In the genomic region with DNA sequence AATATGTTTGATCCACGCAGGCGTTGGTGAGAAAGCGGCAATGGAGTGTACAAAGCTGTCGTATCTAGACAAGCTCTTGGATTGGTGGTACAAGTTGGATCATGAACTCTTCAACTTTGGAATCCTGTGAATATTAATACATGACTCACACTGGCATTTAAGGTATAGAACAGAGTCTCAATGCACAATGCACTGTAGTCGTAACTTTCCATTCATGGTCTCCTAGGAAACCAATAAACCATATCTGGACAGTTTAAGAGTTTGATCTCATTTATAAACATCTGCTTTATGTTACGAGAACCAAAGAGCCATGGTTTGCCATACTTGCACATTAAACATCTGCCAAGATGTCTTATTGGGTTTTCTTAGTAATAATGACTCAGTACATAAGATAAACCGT, we compare ENCODE assay signal across 19 mouse cellular contexts.
DNase-seq lines count a peak whose midpoint lies in the region; ATAC-seq and TF ChIP-seq lines count a peak whose summit lies in the region.
"Had no signal": no experiment of that assay in that cellular context is flagged by ENCODE, and none has a peak within 500 bp of the region (broad histone marks: within the 10 kb centered on the region; RNA-seq: fewer than 3 reads in every experiment).

No protein-coding gene starts in this region.

- H3K36me3 ChIP-seq in limb, embryonic 13.5 days: peaks cover 46% of the 10 kb centered on the region
- peaks cover 20% of the 10 kb centered on the region for H3K36me3 ChIP-seq in limb, embryonic 10.5 days
- H3K36me3 ChIP-seq in intestine, postnatal 0 days (ENCODE audit: control insufficient read depth, insufficient read depth): peaks cover 16% of the 10 kb centered on the region; the same call in 1 of the 2 replicates
- peaks cover 7% of the 10 kb centered on the region; the same call in 1 of the 2 replicates for H3K36me3 ChIP-seq in stomach, postnatal 0 days (ENCODE audit: control insufficient read depth, insufficient read depth, low read length)
- 0 out of 2 replicates have a peak, but pooled peaks cover 2% of the 10 kb centered on the region for H3K36me3 ChIP-seq in neural tube, embryonic 15.5 days

- no peak for TF ChIP-seq CTCF in intestine, postnatal 0 days (IDR thresholded peaks at IDR 0.05; ENCODE audit: low read depth)
- TF ChIP-seq CTCF in stomach, postnatal 0 days (IDR thresholded peaks at IDR 0.05; ENCODE audit: low read depth): no peak

- H3K4me2 ChIP-seq in limb, embryonic 13.5 days (replicated peaks): no peak overlapping the region
- no peak overlapping the region for H3K4me2 ChIP-seq in intestine, postnatal 0 days (replicated peaks; ENCODE audit: low read depth)
- no peak overlapping the region for H3K4me2 ChIP-seq in stomach, postnatal 0 days (replicated peaks; ENCODE audit: low read depth)
- no peak overlapping the region for H3K4me2 ChIP-seq in neural tube, embryonic 15.5 days
- H3K4me2 ChIP-seq: forebrain, embryonic 12.5 days; kidney, embryonic 15.5 days; liver, embryonic 11.5 days had no signal

- H3K9ac ChIP-seq in limb, embryonic 13.5 days: no peak overlapping the region
- no peak overlapping the region for H3K9ac ChIP-seq in intestine, postnatal 0 days (ENCODE audit: low read depth, low read length)
- H3K9ac ChIP-seq in stomach, postnatal 0 days (ENCODE audit: low read length): no peak overlapping the region
- H3K9ac ChIP-seq in neural tube, embryonic 15.5 days (replicated peaks): no peak overlapping the region
- H3K9ac ChIP-seq: forebrain, embryonic 12.5 days; kidney, embryonic 15.5 days had no signal

- no peak overlapping the region for H3K4me3 ChIP-seq in limb, embryonic 13.5 days
- H3K4me3 ChIP-seq in limb, embryonic 10.5 days: no peak overlapping the region
- H3K4me3 ChIP-seq in brown adipose tissue, adult 24 weeks (ENCODE audit: insufficient read depth, low read depth, low read length): no peak overlapping the region
- H3K4me3 ChIP-seq in intestine, postnatal 0 days (ENCODE audit: low read depth, low read length): no peak overlapping the region
- no peak overlapping the region for H3K4me3 ChIP-seq in stomach, postnatal 0 days (ENCODE audit: low read depth, low read length)
- H3K4me3 ChIP-seq in neural tube, embryonic 15.5 days (replicated peaks): no peak overlapping the region
- H3K4me3 ChIP-seq: forebrain, embryonic 12.5 days; hindbrain, embryonic 10.5 days; kidney, embryonic 15.5 days had no signal

- no peaks in the 10 kb centered on the region for H3K27me3 ChIP-seq in limb, embryonic 13.5 days
- H3K27me3 ChIP-seq in limb, embryonic 10.5 days (ENCODE audit: low read depth, poor library complexity, severe bottlenecking): no peaks in the 10 kb centered on the region
- no peaks in the 10 kb centered on the region for H3K27me3 ChIP-seq in intestine, postnatal 0 days (replicated peaks; ENCODE audit: control insufficient read depth, insufficient read depth, low read length)
- H3K27me3 ChIP-seq in stomach, postnatal 0 days (ENCODE audit: control insufficient read depth, insufficient read depth, low read length): no peaks in the 10 kb centered on the region
- no peaks in the 10 kb centered on the region for H3K27me3 ChIP-seq in neural tube, embryonic 15.5 days (replicated peaks)
- H3K27me3 ChIP-seq: forebrain, embryonic 12.5 days; kidney, embryonic 15.5 days; Patski had no signal

- peaks cover 23% of the 10 kb centered on the region for H3K4me1 ChIP-seq in limb, embryonic 13.5 days
- H3K4me1 ChIP-seq in limb, embryonic 10.5 days: peaks cover 8% of the 10 kb centered on the region; the same call in 1 of the 2 replicates
- H3K4me1 ChIP-seq in brown adipose tissue, adult 24 weeks (ENCODE audit: control insufficient read depth, insufficient read depth, insufficient read length, low read length): peaks cover 22% of the 10 kb centered on the region
- H3K4me1 ChIP-seq in intestine, postnatal 0 days (replicated peaks; ENCODE audit: control insufficient read depth, insufficient read depth, low read length): 0 out of 2 replicates have a peak, but pooled peaks cover 12% of the 10 kb centered on the region
- peaks cover 1% of the 10 kb centered on the region; the same call in 1 of the 2 replicates for H3K4me1 ChIP-seq in stomach, postnatal 0 days (replicated peaks; ENCODE audit: control insufficient read depth, insufficient read depth)
- peaks cover 10% of the 10 kb centered on the region for H3K4me1 ChIP-seq in neural tube, embryonic 15.5 days

- TF ChIP-seq EP300 in stomach, postnatal 0 days (optimal IDR thresholded peaks at IDR 0.05): no peak

- peak; percentile 57 for ATAC-seq in limb, embryonic 13.5 days (ENCODE audit: low FRiP score, low read depth)
- peak; percentile 47 for ATAC-seq in intestine, postnatal 0 days
- peak; percentile 53; the same call in 1 of the 2 replicates for ATAC-seq in stomach, postnatal 0 days (ENCODE audit: low FRiP score, low TSS enrichment)
- no peak for ATAC-seq in neural tube, embryonic 15.5 days (ENCODE audit: low FRiP score)

- DNase-seq in limb, embryonic 10.5 days (ENCODE audit: low spot score): no peak
- DNase-seq in stomach, postnatal 0 days (ENCODE audit: low spot score): no peak
- no peak for DNase-seq in cerebellum, adult 9-11 months
- DNase-seq: adrenal gland, postnatal 14 days; cerebellum, adult 11 months; cerebellum, postnatal 14 days; embryo, embryonic 11 days; gastrocnemius, postnatal 14 days; right cerebral cortex, postnatal 4 days; thymus, adult 18-20 months had no signal

- 71% methylated on average over 7 of the region's 7 CpGs for WGBS in limb, embryonic 13.5 days
- WGBS in limb, embryonic 10.5 days: 95% methylated on average over 7 of the region's 7 CpGs
- WGBS in intestine, postnatal 0 days: 52% methylated on average over 7 of the region's 7 CpGs
- 38% methylated on average over 7 of the region's 7 CpGs for WGBS in stomach, postnatal 0 days
- 78% methylated on average over 7 of the region's 7 CpGs for WGBS in neural tube, embryonic 15.5 days

- H3K27ac ChIP-seq in limb, embryonic 13.5 days: no peak overlapping the region
- H3K27ac ChIP-seq in limb, embryonic 10.5 days: no peak overlapping the region
- peak overlapping the region; percentile 37 for H3K27ac ChIP-seq in brown adipose tissue, adult 24 weeks (replicated peaks; ENCODE audit: low read depth, low read length)
- no peak overlapping the region for H3K27ac ChIP-seq in intestine, postnatal 0 days (ENCODE audit: low read depth, low read length)
- no peak overlapping the region for H3K27ac ChIP-seq in stomach, postnatal 0 days (replicated peaks)
- H3K27ac ChIP-seq in neural tube, embryonic 15.5 days (replicated peaks): no peak overlapping the region
- H3K27ac ChIP-seq: forebrain, embryonic 12.5 days; hindbrain, embryonic 10.5 days; kidney, embryonic 15.5 days had no signal

- H3K9me3 ChIP-seq in limb, embryonic 13.5 days: peaks cover 8% of the 10 kb centered on the region
- H3K9me3 ChIP-seq in limb, embryonic 10.5 days (replicated peaks): 0 out of 2 replicates have a peak, but pooled peaks cover 2% of the 10 kb centered on the region
- 0 out of 2 replicates have a peak, but pooled peaks cover 4% of the 10 kb centered on the region for H3K9me3 ChIP-seq in intestine, postnatal 0 days (ENCODE audit: control insufficient read depth)
- H3K9me3 ChIP-seq in stomach, postnatal 0 days (ENCODE audit: control insufficient read depth, low read length): peaks cover 6% of the 10 kb centered on the region; the same call in 1 of the 2 replicates
- H3K9me3 ChIP-seq in neural tube, embryonic 15.5 days (replicated peaks): no peaks in the 10 kb centered on the region
